Mouse (Mus musculus) CH12.LX (cell line): Measurements from ENCODE around the gene Rdh11.

Source experiments
- GABPA ChIP-seq: IDR thresholded peaks from 2 replicates; pipeline ENCODE4 v1.6.1; 2012; ENCODE audit warnings: low read depth, low read length, improper control_type of control experiment, inconsistent platforms; ENCODE audit not compliant: insufficient replicate concordance
- HCFC1 ChIP-seq: IDR thresholded peaks from 2 replicates; pipeline ENCODE4 v1.6.1; 2012; ENCODE audit warnings: low read depth, mild to moderate bottlenecking, inconsistent platforms, low read length, improper control_type of control experiment
- JUND ChIP-seq: conservative IDR thresholded peaks from 2 replicates; pipeline ENCODE4 v1.6.1; 2011; ENCODE audit warnings: low read depth, low read length, improper control_type of control experiment
- NELFE ChIP-seq: IDR thresholded peaks from 2 replicates; pipeline ENCODE4 v1.6.1; 2011; ENCODE audit warnings: low read depth, low read length, improper control_type of control experiment

DNA sequence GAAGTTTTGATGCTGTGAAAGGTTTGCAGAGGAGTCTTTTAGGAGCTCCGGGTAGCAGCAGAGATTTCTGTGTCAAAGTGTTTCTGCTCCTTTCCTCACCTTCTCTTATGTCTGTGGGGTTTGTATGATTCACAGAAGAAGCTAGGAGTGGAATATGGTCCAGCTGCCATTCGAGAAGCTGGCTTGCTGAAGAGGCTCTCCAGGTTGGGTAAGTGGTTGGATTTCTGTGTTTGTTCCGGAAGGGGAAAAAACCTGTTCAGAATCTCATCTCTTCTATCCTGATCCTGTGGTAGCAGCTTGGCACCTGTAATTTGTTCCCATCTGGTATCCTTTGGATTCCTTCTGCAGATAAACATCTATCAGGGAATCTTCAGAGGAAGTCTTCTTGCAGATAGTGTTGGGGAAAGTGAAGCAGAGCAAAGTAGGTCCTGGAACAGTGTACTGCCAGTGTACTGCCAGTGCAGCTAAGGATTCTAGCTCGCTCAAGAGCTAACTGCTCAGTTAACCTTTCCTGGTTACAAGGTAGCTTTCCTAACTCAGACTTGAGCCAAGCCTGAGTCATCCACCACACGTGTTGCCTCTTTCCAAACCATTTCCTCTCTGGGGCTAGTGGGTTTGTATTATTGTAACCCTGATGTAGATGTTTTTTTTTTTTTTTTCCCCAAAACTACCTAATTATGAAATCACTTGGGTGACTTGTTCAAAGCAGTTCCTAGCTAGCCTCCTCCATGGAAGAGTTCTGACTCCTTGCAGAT, 60.2 kb downstream of the Rdh11 start:
- TF ChIP-seq HCFC1 (no peak), JUND (no peak), NELFE (no peak), GABPA (no peak)
